ENCODE assay signal across 8 mouse cellular contexts in the genomic region with DNA sequence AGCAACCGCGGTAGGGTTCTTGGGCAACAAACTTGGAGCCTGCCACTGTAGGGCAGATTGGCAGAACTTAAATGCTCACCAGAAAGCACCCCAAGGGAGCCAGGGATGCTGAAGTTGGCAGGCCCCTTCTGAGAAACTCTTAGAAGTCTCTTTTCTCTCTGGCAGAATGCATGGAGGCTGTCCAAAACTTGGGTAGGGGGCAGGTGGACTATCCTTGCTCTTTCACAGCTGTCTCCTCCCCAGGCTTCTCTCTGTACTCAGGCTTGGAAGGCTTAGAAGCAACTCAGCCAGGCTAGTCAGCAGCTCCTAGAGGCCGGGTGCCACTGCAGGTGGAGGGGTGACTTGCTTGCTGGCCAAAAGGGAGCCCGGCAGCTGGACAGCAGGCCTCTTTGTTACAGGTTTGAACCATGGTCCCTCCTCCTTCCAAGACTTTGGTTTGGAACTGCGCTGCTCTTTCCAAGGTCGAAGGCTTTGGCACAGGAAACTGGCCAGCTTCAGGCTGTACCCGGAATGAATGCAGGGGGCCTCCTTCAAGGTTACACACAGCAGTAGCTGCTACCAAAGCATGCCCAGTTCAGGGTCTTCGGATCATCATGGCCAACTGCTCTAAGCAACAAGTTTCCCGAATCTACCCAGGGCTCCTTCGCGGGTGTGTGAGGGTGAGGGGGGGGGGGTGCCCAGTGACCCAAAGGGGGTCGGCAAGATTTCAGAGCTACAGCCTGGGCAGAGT. TPM values are rescaled to one million over a fixed set of nuclear protein-coding genes. Genes with fewer than 3 reads are reported as not detected.
DNase-seq lines count a peak whose midpoint lies in the region; ATAC-seq and TF ChIP-seq lines count a peak whose summit lies in the region.

A gene (plus strand): TSS at position 680 of the 730 bp plus-strand sequence.

- H3K9ac ChIP-seq in embryonic facial prominence, embryonic 12.5 days, result peak within 1 kb of the TSS; percentile 56
- peak within 1 kb of the TSS; percentile 64 for H3K9ac ChIP-seq in heart, embryonic 15.5 days
- H3K9ac ChIP-seq in kidney, postnatal 0 days (ENCODE audit: low read depth, low read length), result peak within 1 kb of the TSS; percentile 58
- peak within 1 kb of the TSS; percentile 76 for H3K9ac ChIP-seq in stomach, embryonic 16.5 days (ENCODE audit: low read length)

- peak within 1 kb of the TSS; percentile 55 for H3K4me3 ChIP-seq in embryonic facial prominence, embryonic 12.5 days
- peak within 1 kb of the TSS; percentile 60 for H3K4me3 ChIP-seq in heart, embryonic 15.5 days
- peak within 1 kb of the TSS; percentile 62 for H3K4me3 ChIP-seq in kidney, postnatal 0 days (replicated peaks; ENCODE audit: low read depth, low read length)
- peak within 1 kb of the TSS; percentile 69 for H3K4me3 ChIP-seq in stomach, embryonic 16.5 days (replicated peaks; ENCODE audit: low read length)

- peaks cover 20% of the 10 kb centered on the region for H3K4me1 ChIP-seq in embryonic facial prominence, embryonic 12.5 days
- peaks cover 38% of the 10 kb centered on the region for H3K4me1 ChIP-seq in heart, embryonic 15.5 days (replicated peaks)
- H3K4me1 ChIP-seq in kidney, postnatal 0 days (replicated peaks; ENCODE audit: insufficient read depth, low read length), result peaks cover 10% of the 10 kb centered on the region; the same call in 1 of the 2 replicates
- H3K4me1 ChIP-seq in stomach, embryonic 16.5 days (ENCODE audit: control insufficient read depth, insufficient read depth, low read length), result peaks cover 10% of the 10 kb centered on the region

- no peak within 1 kb of the TSS for H3K27ac ChIP-seq in embryonic facial prominence, embryonic 12.5 days
- H3K27ac ChIP-seq in heart, embryonic 15.5 days, result peak within 1 kb of the TSS; percentile 76
- peak within 1 kb of the TSS; percentile 86 for H3K27ac ChIP-seq in kidney, postnatal 0 days
- H3K27ac ChIP-seq in stomach, embryonic 16.5 days (ENCODE audit: low read length), result peak within 1 kb of the TSS; percentile 86

- no peak for ATAC-seq in embryonic facial prominence, embryonic 12.5 days (ENCODE audit: insufficient number of reproducible peaks, insufficient read depth, low FRiP score, low TSS enrichment)
- 0 out of 2 replicates have a peak, but pooled peaks have one; percentile 20 for ATAC-seq in heart, embryonic 15.5 days (replicated peaks; ENCODE audit: insufficient number of reproducible peaks, insufficient read depth, low FRiP score, low read depth)
- no peak; the same call in 1 of the 2 replicates for ATAC-seq in kidney, postnatal 0 days (replicated peaks; ENCODE audit: low FRiP score, low read depth)
- ATAC-seq in stomach, embryonic 16.5 days (ENCODE audit: insufficient read depth, low FRiP score), result peak; percentile 22; the same call in 1 of the 2 replicates
- no peak for ATAC-seq in granulocyte monocyte progenitor cell, adult 5-6 weeks (replicated peaks; ENCODE audit: poor library complexity, severe bottlenecking)

- no peaks in the 10 kb centered on the region for H3K9me3 ChIP-seq in embryonic facial prominence, embryonic 12.5 days
- H3K9me3 ChIP-seq in heart, embryonic 15.5 days (replicated peaks), result no peaks in the 10 kb centered on the region
- no peaks in the 10 kb centered on the region for H3K9me3 ChIP-seq in kidney, postnatal 0 days (replicated peaks; ENCODE audit: low read length)
- no peaks in the 10 kb centered on the region for H3K9me3 ChIP-seq in stomach, embryonic 16.5 days (replicated peaks; ENCODE audit: control insufficient read depth, low read length)

- DNase-seq in thymus, postnatal 4 days, result peak; percentile 22
- DNase-seq in thymus, postnatal 0 days (ENCODE audit: low spot score), result no peak
- DNase-seq in kidney, postnatal 0 days (ENCODE audit: low spot score), result peak; percentile 20
- peak; percentile 43 for DNase-seq in lung, postnatal 36 days

- 19% methylated on average over 12 of the region's 12 CpGs for WGBS in embryonic facial prominence, embryonic 12.5 days
- WGBS in heart, embryonic 15.5 days, result 17% methylated on average over 12 of the region's 12 CpGs
- 16% methylated on average over 12 of the region's 12 CpGs for WGBS in kidney, postnatal 0 days
- 20% methylated on average over 12 of the region's 12 CpGs for whole genome bisulfite sequencing in stomach, embryonic 16.5 days

- no peaks in the 10 kb centered on the region for H3K36me3 ChIP-seq in embryonic facial prominence, embryonic 12.5 days
- no peaks in the 10 kb centered on the region for H3K36me3 ChIP-seq in heart, embryonic 15.5 days
- 0 out of 2 replicates have a peak, but pooled peaks cover 3% of the 10 kb centered on the region for H3K36me3 ChIP-seq in kidney, postnatal 0 days (ENCODE audit: insufficient read depth, low read length)
- no peaks in the 10 kb centered on the region for H3K36me3 ChIP-seq in stomach, embryonic 16.5 days (ENCODE audit: control insufficient read depth, insufficient read depth, low read length)

- peaks cover 55% of the 10 kb centered on the region for H3K27me3 ChIP-seq in embryonic facial prominence, embryonic 12.5 days
- peaks cover 9% of the 10 kb centered on the region for H3K27me3 ChIP-seq in heart, embryonic 15.5 days
- no peaks in the 10 kb centered on the region for H3K27me3 ChIP-seq in kidney, postnatal 0 days (ENCODE audit: insufficient read depth, low read length)
- H3K27me3 ChIP-seq in stomach, embryonic 16.5 days (ENCODE audit: control insufficient read depth, insufficient read depth, low read length), result peaks cover 6% of the 10 kb centered on the region

- H3K4me2 ChIP-seq in embryonic facial prominence, embryonic 12.5 days (replicated peaks), result peak within 1 kb of the TSS; percentile 93
- H3K4me2 ChIP-seq in heart, embryonic 15.5 days, result peak within 1 kb of the TSS; percentile 89
- H3K4me2 ChIP-seq in kidney, postnatal 0 days (ENCODE audit: low read length), result peak within 1 kb of the TSS; percentile 88
- H3K4me2 ChIP-seq in stomach, embryonic 16.5 days (ENCODE audit: low read depth, low read length), result peak within 1 kb of the TSS; percentile 94

- TF ChIP-seq CTCF in kidney, postnatal 0 days (IDR thresholded peaks at IDR 0.05; ENCODE audit: low read depth), result no peak

RNA-seq across cellular contexts. Expression of the gene that starts here (rescaled TPM):
- polyA plus RNA-seq in thymus, postnatal 0 days (2015; fragmentation: Nextera tagmentation; extraction: Ambion mirVana), result 3.7 and 4.9 TPM in 2 replicates
- polyA plus RNA-seq in embryonic facial prominence, embryonic 12.5 days (2016; fragmentation: Nextera tagmentation; extraction: Ambion mirVana), result 2.1 and 2.2 TPM in 2 replicates
- 1.7 and 3.2 TPM in 2 replicates for polyA plus RNA-seq in heart, embryonic 15.5 days (2015; fragmentation: Nextera tagmentation; extraction: Ambion mirVana)
- 4.1 and 5.3 TPM in 2 replicates for polyA plus RNA-seq in kidney, postnatal 0 days (2015; fragmentation: Nextera tagmentation; extraction: Ambion mirVana)
- 8.3 and 10.7 TPM in 2 replicates for polyA plus RNA-seq in stomach, embryonic 16.5 days (2015; fragmentation: Nextera tagmentation; extraction: Ambion mirVana)
- 0.41 TPM in 1 of 2 replicates, not detected in the other for total RNA-seq in granulocyte monocyte progenitor cell, adult 5-6 weeks (2014; fragmentation: Nextera tagmentation)
- total RNA-seq in granulocyte monocyte progenitor cell, adult 5-6 weeks (2017), result 0.04 TPM in 1 of 2 replicates, not detected in the other

Comparison
In these comparisons a context has a peak if more than half of its experiments do, and no peak if none do; other contexts are left out.
1. ATAC-seq: peak in heart, embryonic 15.5 days (single experiment) and stomach, embryonic 16.5 days (single experiment); none in embryonic facial prominence, embryonic 12.5 days (single experiment), kidney, postnatal 0 days (single experiment) and granulocyte monocyte progenitor cell, adult 5-6 weeks (single experiment).
2. Peak in every context shown above with its lines, with median percentiles within 50 percentile points of each other: H3K4me2 ChIP-seq, H3K4me3 ChIP-seq and H3K9ac ChIP-seq.